Mouse (Mus musculus): ENCODE results near the gene Six3. TPM values are rescaled to one million over a fixed set of nuclear protein-coding genes. Genes with fewer than 3 reads are reported as not detected.

Gene Six3
- polyA plus RNA-seq, 1 experiment from 2014 or later: 21.7 TPM

DNA sequence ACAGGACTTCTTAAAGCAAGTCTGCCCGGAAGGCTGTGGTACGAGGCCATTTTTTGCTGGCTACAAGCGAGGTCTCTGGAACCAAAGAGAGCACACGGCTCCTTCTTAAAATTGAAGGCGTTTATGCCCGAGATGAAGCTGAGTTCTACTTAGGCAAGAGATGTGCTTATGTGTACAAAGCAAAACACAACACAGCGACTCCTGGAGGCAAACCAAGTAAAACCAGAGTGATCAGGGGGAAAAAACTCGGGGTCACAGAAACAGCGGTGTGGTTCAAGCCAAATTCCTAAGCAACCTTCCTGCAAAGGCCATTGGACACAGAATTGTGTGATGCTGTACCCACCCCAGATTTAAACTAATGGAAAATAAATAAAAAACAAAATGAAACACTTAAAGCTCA, 13.9 kb upstream of the Six3 start:
- no peak overlapping the region for H3K9ac ChIP-seq (replicated peaks)
- no peaks in the 10 kb centered on the region for H3K4me1 ChIP-seq
- 52% methylated on average over 9 of the region's 9 CpGs for WGBS
- no peak overlapping the region for H3K4me3 ChIP-seq
- H3K4me2 ChIP-seq (replicated peaks): no peak overlapping the region
- H3K27me3 ChIP-seq: peaks cover 29% of the 10 kb centered on the region
- H3K36me3 ChIP-seq: no peaks in the 10 kb centered on the region
- no peak for ATAC-seq (replicated peaks)
- H3K27ac ChIP-seq (replicated peaks): no peak overlapping the region
- H3K9me3 ChIP-seq: no peaks in the 10 kb centered on the region

GRCm38 (mm10) chr17:85606463-85606862, 6.9 kb upstream of the Six3 start:
- H3K9me3 ChIP-seq: no peaks in the 10 kb centered on the region
- H3K4me3 ChIP-seq: no peak overlapping the region
- WGBS: 13% methylated on average over 3 of the region's 3 CpGs
- no peak overlapping the region for H3K9ac ChIP-seq (replicated peaks)
- no peak for ATAC-seq (replicated peaks)
- H3K27ac ChIP-seq (replicated peaks): no peak overlapping the region
- no peak overlapping the region for H3K4me2 ChIP-seq (replicated peaks)
- H3K4me1 ChIP-seq: peaks cover 16% of the 10 kb centered on the region
- H3K27me3 ChIP-seq: peaks cover 77% of the 10 kb centered on the region
- H3K36me3 ChIP-seq: no peaks in the 10 kb centered on the region

- Histone ChIP-seq H3K4me2 (replicated peaks) (peak overlapping the region; percentile 16; the same call in 1 of the 2 replicates), H3K9ac (replicated peaks) (no peak overlapping the region), H3K27ac (replicated peaks) (no peak overlapping the region), H3K27me3 (peaks cover 82% of the 10 kb centered on the region), H3K4me3 (no peak overlapping the region), H3K4me1 (peaks cover 16% of the 10 kb centered on the region), H3K9me3 (no peaks in the 10 kb centered on the region), H3K36me3 (no peaks in the 10 kb centered on the region)
- ATAC-seq (replicated peaks): no peak
- WGBS: 7% methylated on average over 41 of the region's 41 CpGs
Observed at GRCm38 (mm10) chr17:85607556-85608365, 5.6 kb upstream of the Six3 start.

GRCm38 (mm10) chr17:85608366-85609093, 4.9 kb upstream of the Six3 start:
- H3K36me3 ChIP-seq: no peaks in the 10 kb centered on the region
- H3K4me3 ChIP-seq: peak overlapping the region; percentile 0
- peaks cover 82% of the 10 kb centered on the region for H3K27me3 ChIP-seq
- ATAC-seq (replicated peaks): no peak
- H3K9me3 ChIP-seq: no peaks in the 10 kb centered on the region
- H3K4me2 ChIP-seq (replicated peaks): peak overlapping the region; percentile 18
- WGBS: 3% methylated on average over 42 of the region's 42 CpGs
- H3K27ac ChIP-seq (replicated peaks): peak overlapping the region; percentile 25; the same call in 1 of the 2 replicates
- H3K4me1 ChIP-seq: peaks cover 18% of the 10 kb centered on the region
- H3K9ac ChIP-seq (replicated peaks): no peak overlapping the region

DNA sequence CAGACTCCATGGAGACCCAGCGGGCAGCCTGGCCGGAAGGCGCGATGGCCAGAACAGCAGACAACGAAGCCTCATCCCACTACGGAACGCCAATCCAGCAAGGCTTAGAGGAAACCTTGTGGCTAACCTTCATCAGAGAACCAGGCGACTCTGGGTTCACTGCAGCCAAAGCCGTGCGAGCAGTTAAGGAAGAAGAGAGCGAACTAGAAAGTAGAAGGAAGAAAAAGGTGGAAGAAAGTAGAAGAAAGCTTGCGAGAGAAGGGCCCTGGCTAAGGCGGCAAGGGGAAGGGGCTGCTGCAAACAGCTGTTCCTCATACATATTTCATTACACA, 4.3 kb upstream of the Six3 start:
- no peak overlapping the region for H3K27ac ChIP-seq (replicated peaks)
- H3K9me3 ChIP-seq: no peaks in the 10 kb centered on the region
- no peak overlapping the region for H3K9ac ChIP-seq (replicated peaks)
- ATAC-seq (replicated peaks): no peak
- H3K36me3 ChIP-seq: no peaks in the 10 kb centered on the region
- peak overlapping the region; percentile 0; the same call in 1 of the 2 replicates for H3K4me3 ChIP-seq
- H3K4me2 ChIP-seq (replicated peaks): peak overlapping the region; percentile 18
- peaks cover 20% of the 10 kb centered on the region for H3K4me1 ChIP-seq
- H3K27me3 ChIP-seq: peaks cover 88% of the 10 kb centered on the region
- WGBS: 8% methylated on average over 13 of the region's 13 CpGs

DNA sequence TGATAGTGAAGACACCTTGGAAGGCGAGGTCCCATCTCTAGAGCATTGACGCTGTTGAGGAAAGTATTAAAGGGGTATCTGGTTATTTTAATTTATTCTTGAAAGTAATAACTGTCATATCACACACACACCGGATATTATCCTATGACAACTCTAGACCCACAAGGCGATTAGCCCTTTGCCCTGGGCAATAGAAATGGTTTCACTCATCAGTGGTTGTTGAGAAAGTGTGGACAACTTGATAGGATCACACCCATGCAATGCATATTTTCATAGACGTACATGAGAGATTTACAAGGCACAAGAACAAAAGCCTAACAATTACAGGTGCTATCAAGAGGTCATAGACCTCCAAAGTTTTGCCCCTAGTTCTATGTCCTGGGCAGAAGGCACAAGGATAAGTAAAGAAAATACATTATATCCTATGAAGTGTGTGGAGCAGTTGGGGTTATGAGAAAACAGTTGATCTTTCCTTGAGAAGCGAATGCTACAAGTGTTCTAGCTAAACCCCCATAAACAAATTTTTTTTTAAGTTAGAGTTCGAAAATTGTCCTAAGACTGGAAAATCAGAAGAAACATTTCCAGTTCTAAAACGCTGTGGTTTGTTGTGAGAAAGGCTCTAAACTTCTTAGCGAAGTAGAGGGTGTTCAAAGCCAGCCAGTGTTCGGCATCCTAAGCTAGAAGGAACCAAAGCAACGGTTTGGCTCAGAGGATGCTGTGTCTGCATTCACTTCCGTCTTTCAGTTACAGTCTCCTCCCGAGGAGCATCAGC, 3.6 kb upstream of the Six3 start:
- no peak overlapping the region for H3K4me3 ChIP-seq
- H3K36me3 ChIP-seq: no peaks in the 10 kb centered on the region
- H3K27ac ChIP-seq (replicated peaks): no peak overlapping the region
- 36% methylated on average over 13 of the region's 13 CpGs for WGBS
- no peaks in the 10 kb centered on the region for H3K9me3 ChIP-seq
- H3K9ac ChIP-seq (replicated peaks): no peak overlapping the region
- ATAC-seq (replicated peaks): no peak
- H3K4me1 ChIP-seq: peaks cover 27% of the 10 kb centered on the region
- no peak overlapping the region for H3K4me2 ChIP-seq (replicated peaks)
- peaks cover 89% of the 10 kb centered on the region for H3K27me3 ChIP-seq

DNA sequence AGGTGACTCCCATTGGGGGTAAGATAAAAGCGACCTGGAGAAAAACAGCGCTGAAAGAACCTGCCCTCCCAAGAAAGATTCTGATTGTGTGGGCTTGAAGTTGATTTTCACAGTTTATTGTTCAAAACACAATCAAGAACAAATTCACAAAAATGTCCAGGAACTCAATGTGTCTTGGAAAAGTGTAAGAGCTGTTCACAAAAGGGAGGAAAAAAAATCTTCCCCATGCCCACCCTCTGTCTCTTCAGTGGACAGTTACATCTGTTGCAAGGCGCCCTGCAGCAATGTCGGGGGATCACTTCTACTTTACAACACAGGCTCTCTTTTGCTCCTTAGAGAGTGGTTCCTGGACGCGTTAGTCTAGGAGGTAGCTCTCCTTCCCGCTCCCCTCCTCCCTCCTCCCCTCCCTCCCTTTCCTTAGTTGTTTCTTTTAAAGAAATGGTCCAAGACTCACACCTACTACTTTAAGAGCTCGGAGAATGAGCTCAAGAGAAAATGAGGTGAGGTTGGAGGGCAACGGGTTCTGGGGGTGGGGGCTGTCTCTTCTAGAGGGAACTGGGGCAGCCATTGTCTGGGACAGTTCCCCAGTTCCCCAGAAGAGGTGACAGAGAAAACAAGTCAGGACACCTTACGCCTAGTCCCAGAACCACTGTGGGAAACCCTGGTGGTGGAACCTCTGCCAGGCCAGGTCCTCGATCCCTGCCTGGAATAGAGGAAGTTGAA, 2.9 kb upstream of the Six3 start:
- ATAC-seq (replicated peaks): no peak
- H3K27ac ChIP-seq (replicated peaks): no peak overlapping the region
- peaks cover 27% of the 10 kb centered on the region for H3K4me1 ChIP-seq
- H3K4me2 ChIP-seq (replicated peaks): no peak overlapping the region
- H3K9ac ChIP-seq (replicated peaks): no peak overlapping the region
- WGBS: 42% methylated on average over 11 of the region's 11 CpGs
- no peak overlapping the region for H3K4me3 ChIP-seq
- H3K27me3 ChIP-seq: peaks cover 89% of the 10 kb centered on the region
- no peaks in the 10 kb centered on the region for H3K36me3 ChIP-seq
- H3K9me3 ChIP-seq: no peaks in the 10 kb centered on the region

- H3K9me3 ChIP-seq: no peaks in the 10 kb centered on the region
- H3K36me3 ChIP-seq: no peaks in the 10 kb centered on the region
- WGBS: 37% methylated on average over 19 of the region's 19 CpGs
- H3K4me3 ChIP-seq: peak overlapping the region; percentile 36
- H3K4me2 ChIP-seq (replicated peaks): peak overlapping the region; percentile 9; the same call in 1 of the 2 replicates
- H3K4me1 ChIP-seq: peaks cover 25% of the 10 kb centered on the region
- 0 out of 2 replicates have a peak overlapping the region, but pooled peaks have one; percentile 8 for H3K27ac ChIP-seq (replicated peaks)
- no peak for ATAC-seq (replicated peaks)
- H3K27me3 ChIP-seq: peaks cover 94% of the 10 kb centered on the region
- no peak overlapping the region for H3K9ac ChIP-seq (replicated peaks)
Observed at GRCm38 (mm10) chr17:85611521-85612515, 1.6 kb upstream of the Six3 start.

DNA sequence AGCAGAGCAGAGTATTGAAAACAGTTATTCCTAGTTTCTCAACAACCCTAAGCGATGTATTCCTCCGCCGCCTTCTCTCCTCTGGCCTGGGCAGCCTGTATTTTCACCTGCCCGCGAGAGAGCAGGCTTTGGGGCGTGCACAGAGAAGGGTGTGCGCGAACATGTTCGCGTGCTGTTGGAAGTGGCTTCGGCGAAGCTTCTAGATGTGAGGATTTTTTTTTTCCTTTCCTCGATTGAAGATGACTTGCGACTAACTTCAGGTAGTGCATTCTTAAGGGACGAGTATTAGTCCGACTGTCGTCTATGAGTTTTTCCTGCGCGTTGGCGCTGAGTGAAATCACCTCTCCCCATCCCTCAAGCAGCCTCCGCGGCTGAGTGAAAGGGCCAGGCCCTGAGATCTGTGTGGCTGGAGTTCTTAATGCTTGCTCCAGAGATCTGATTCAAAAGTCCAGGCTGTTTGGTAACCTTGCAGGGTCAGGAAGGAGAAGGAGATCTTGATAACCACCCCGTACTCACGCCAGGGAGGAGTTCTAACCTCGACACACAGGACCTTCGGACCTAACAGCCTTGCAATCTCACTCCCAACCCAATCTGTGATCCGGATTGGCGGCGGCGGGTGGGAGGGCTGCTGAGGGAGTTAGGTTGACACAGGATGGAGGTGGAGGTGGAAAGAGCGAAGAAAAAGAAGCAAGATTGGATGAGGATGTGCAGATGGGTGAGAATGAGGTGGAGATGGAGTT, 712 bp upstream of the Six3 start:
- no peaks in the 10 kb centered on the region for H3K9me3 ChIP-seq
- H3K27ac ChIP-seq (replicated peaks): peak overlapping the region; percentile 8; the same call in 1 of the 2 replicates
- H3K27me3 ChIP-seq: peaks cover 98% of the 10 kb centered on the region
- ATAC-seq (replicated peaks): no peak
- peak overlapping the region; percentile 45 for H3K4me2 ChIP-seq (replicated peaks)
- H3K36me3 ChIP-seq: no peaks in the 10 kb centered on the region
- peak overlapping the region; percentile 36 for H3K4me3 ChIP-seq
- H3K9ac ChIP-seq (replicated peaks): no peak overlapping the region
- 7% methylated on average over 31 of the region's 31 CpGs for WGBS
- H3K4me1 ChIP-seq: peaks cover 28% of the 10 kb centered on the region

GRCm38 (mm10) chr17:85614011-85614721, 758 bp downstream of the Six3 start:
- WGBS: 1% methylated on average over 30 of the region's 30 CpGs
- H3K4me1 ChIP-seq: peaks cover 24% of the 10 kb centered on the region
- H3K9ac ChIP-seq (replicated peaks): peak overlapping the region; percentile 22; the same call in 1 of the 2 replicates

More at GRCm38 (mm10) chr17:85614011-85614721, 758 bp downstream of the Six3 start:
- peak overlapping the region; percentile 45 for H3K4me2 ChIP-seq (replicated peaks)
- H3K27ac ChIP-seq (replicated peaks): peak overlapping the region; percentile 45
- peaks cover 97% of the 10 kb centered on the region for H3K27me3 ChIP-seq
- H3K9me3 ChIP-seq: no peaks in the 10 kb centered on the region
- peak overlapping the region; percentile 36 for H3K4me3 ChIP-seq
- no peak for ATAC-seq (replicated peaks)
- no peaks in the 10 kb centered on the region for H3K36me3 ChIP-seq

Data from forebrain, embryonic 15.5 days (tissue).